Mouse (Mus musculus): ENCODE results near the gene Nit1. TPM values are rescaled to one million over a fixed set of nuclear protein-coding genes. Genes with fewer than 3 reads are reported as not detected.

Gene Nit1
- total and polyA plus RNA-seq, 2 experiments from 2014 or later: 31.4 to 39.6 TPM

DNA sequence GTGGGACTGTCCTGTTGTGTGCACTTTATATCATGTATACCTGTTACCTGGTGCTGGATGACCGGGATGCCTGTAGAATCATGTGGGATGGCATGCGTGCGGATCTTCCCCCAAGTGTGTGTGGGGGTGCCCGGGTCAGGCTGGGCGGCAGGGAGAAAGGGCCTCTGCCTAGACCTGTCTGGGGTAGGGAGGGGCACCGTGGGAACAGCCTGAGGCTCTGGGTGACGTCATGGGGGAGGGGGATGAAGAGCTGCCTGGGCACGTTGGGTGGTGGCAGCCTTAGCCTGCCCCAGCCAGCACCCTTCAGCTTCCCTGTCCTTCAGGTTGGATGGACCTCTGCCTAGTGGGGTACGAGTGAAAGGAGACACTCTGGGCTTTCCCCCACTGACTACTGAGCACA is 38.9 kb upstream of the Nit1 start:
- H3K36me3 ChIP-seq (replicated peaks; ENCODE audit: control insufficient read depth, insufficient read depth, low read length): no peaks in the 10 kb centered on the region
- H3K4me3 ChIP-seq (ENCODE audit: low read depth, low read length): no peak overlapping the region
- H3K27me3 ChIP-seq (ENCODE audit: control insufficient read depth, insufficient read depth, low read length): 0 out of 2 replicates have a peak, but pooled peaks cover 6% of the 10 kb centered on the region
- TF ChIP-seq CTCF (IDR thresholded peaks at IDR 0.05; ENCODE audit: low read depth) (no peak), EP300 (IDR thresholded peaks at IDR 0.05; ENCODE audit: low read depth) (no peak)
- no peak overlapping the region for H3K9ac ChIP-seq (replicated peaks; ENCODE audit: low read depth, low read length)
- ATAC-seq (ENCODE audit: insufficient read depth, low read depth) (no peak), DNase-seq (ENCODE audit: low spot score) (no peak)
- 56% methylated on average over 9 of the region's 9 CpGs for WGBS
- peaks cover 3% of the 10 kb centered on the region; the same call in 1 of the 2 replicates for H3K4me1 ChIP-seq (ENCODE audit: control insufficient read depth, insufficient read depth)
- no peak overlapping the region for H3K4me2 ChIP-seq (ENCODE audit: low read depth, low read length)
- no peaks in the 10 kb centered on the region for H3K9me3 ChIP-seq (replicated peaks; ENCODE audit: control insufficient read depth, low read length)
- H3K27ac ChIP-seq (ENCODE audit: low read depth): no peak overlapping the region

DNA sequence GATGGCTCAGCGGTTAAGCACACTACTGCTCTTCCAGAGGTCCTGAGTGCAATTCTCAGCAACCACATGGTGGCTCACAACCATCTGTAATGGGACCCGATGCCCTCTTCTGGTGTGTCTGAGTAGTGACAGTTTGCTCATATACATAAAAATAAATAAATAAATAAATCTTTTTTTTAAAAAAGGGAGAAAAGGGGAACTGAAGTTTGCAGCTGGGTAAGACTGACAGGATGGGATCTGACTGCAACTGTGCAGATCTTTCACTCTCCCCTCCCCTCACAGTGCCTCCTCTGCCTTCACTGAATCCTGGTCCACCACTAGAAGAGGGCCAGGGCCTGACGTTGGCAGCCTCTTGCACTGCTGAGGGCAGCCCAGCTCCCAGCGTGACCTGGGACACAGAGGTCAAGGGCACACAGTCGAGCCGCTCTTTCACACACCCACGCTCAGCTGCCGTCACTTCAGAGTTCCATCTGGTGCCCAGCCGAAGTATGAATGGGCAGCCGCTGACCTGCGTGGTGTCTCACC is 36.7 kb upstream of the Nit1 start:
- Histone ChIP-seq H3K9ac (replicated peaks; ENCODE audit: low read depth, low read length) (no peak overlapping the region), H3K4me2 (ENCODE audit: low read depth, low read length) (no peak overlapping the region), H3K9me3 (replicated peaks; ENCODE audit: control insufficient read depth, low read length) (no peaks in the 10 kb centered on the region), H3K4me1 (ENCODE audit: control insufficient read depth, insufficient read depth) (peaks cover 3% of the 10 kb centered on the region; the same call in 1 of the 2 replicates), H3K4me3 (ENCODE audit: low read depth, low read length) (no peak overlapping the region), H3K27me3 (ENCODE audit: control insufficient read depth, insufficient read depth, low read length) (0 out of 2 replicates have a peak, but pooled peaks cover 6% of the 10 kb centered on the region), H3K27ac (ENCODE audit: low read depth) (no peak overlapping the region), H3K36me3 (replicated peaks; ENCODE audit: control insufficient read depth, insufficient read depth, low read length) (no peaks in the 10 kb centered on the region)
- no peak for DNase-seq (ENCODE audit: low spot score)
- no peak for ATAC-seq (ENCODE audit: insufficient read depth, low read depth)
- 75% methylated on average over 11 of the region's 11 CpGs for WGBS
- TF ChIP-seq EP300 (IDR thresholded peaks at IDR 0.05; ENCODE audit: low read depth): no peak
- TF ChIP-seq CTCF (IDR thresholded peaks at IDR 0.05; ENCODE audit: low read depth): no peak

DNA sequence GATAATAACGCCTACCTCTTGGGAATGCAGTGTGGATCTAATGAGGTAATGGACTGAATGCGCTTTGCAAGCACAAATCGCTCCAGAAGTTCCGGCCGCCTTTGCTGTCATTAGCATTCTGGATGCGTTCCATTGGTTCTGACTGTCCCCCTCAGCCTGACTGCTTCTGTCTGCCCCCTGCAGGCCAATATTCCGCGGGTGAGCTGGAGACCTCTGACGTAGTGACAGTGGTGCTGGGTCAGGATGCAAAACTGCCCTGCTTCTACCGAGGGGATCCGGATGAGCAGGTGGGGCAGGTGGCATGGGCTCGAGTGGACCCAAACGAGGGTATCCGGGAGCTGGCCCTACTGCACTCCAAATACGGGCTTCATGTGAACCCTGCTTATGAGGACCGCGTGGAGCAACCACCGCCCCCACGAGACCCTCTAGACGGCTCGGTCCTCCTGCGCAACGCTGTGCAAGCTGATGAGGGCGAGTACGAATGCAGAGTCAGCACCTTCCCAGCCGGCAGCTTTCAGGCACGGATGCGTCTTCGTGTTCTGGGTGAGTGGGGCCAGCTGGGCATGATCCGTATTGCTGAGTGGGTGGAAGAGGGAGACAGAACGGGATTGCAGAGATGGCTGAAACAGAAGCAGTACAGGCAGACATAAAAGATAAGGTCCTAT is 34.6 kb upstream of the Nit1 start:
- H3K9ac ChIP-seq (replicated peaks; ENCODE audit: low read depth, low read length): no peak overlapping the region
- H3K27me3 ChIP-seq (ENCODE audit: control insufficient read depth, insufficient read depth, low read length): 0 out of 2 replicates have a peak, but pooled peaks cover 6% of the 10 kb centered on the region
- no peaks in the 10 kb centered on the region for H3K9me3 ChIP-seq (replicated peaks; ENCODE audit: control insufficient read depth, low read length)
- TF ChIP-seq EP300 (IDR thresholded peaks at IDR 0.05; ENCODE audit: low read depth): no peak
- peak; percentile 76 for TF ChIP-seq CTCF (IDR thresholded peaks at IDR 0.05; ENCODE audit: low read depth)
- peaks cover 3% of the 10 kb centered on the region; the same call in 1 of the 2 replicates for H3K4me1 ChIP-seq (ENCODE audit: control insufficient read depth, insufficient read depth)
- 6% methylated on average over 31 of the region's 31 CpGs for WGBS
- H3K4me2 ChIP-seq (ENCODE audit: low read depth, low read length): peak overlapping the region; percentile 44
- peak overlapping the region; percentile 15 for H3K4me3 ChIP-seq (ENCODE audit: low read depth, low read length)
- ATAC-seq (ENCODE audit: insufficient read depth, low read depth): peak; percentile 73
- H3K27ac ChIP-seq (ENCODE audit: low read depth): no peak overlapping the region
- peak; percentile 69 for DNase-seq (ENCODE audit: low spot score)
- no peaks in the 10 kb centered on the region for H3K36me3 ChIP-seq (replicated peaks; ENCODE audit: control insufficient read depth, insufficient read depth, low read length)

GRCm38 (mm10) chr1:171378298-171378697 is 32.9 kb upstream of the Nit1 start:
- Histone ChIP-seq H3K9ac (replicated peaks; ENCODE audit: low read depth, low read length) (no peak overlapping the region), H3K4me2 (ENCODE audit: low read depth, low read length) (no peak overlapping the region), H3K4me1 (ENCODE audit: control insufficient read depth, insufficient read depth) (peaks cover 3% of the 10 kb centered on the region; the same call in 1 of the 2 replicates), H3K9me3 (replicated peaks; ENCODE audit: control insufficient read depth, low read length) (no peaks in the 10 kb centered on the region), H3K36me3 (replicated peaks; ENCODE audit: control insufficient read depth, insufficient read depth, low read length) (no peaks in the 10 kb centered on the region), H3K4me3 (ENCODE audit: low read depth, low read length) (no peak overlapping the region), H3K27ac (ENCODE audit: low read depth) (no peak overlapping the region), H3K27me3 (ENCODE audit: control insufficient read depth, insufficient read depth, low read length) (0 out of 2 replicates have a peak, but pooled peaks cover 6% of the 10 kb centered on the region)
- DNase-seq (ENCODE audit: low spot score) (no peak), ATAC-seq (ENCODE audit: insufficient read depth, low read depth) (no peak)
- 68% methylated on average over 6 of the region's 6 CpGs for WGBS
- no peak for TF ChIP-seq EP300 (IDR thresholded peaks at IDR 0.05; ENCODE audit: low read depth)
- no peak for TF ChIP-seq CTCF (IDR thresholded peaks at IDR 0.05; ENCODE audit: low read depth)

DNA sequence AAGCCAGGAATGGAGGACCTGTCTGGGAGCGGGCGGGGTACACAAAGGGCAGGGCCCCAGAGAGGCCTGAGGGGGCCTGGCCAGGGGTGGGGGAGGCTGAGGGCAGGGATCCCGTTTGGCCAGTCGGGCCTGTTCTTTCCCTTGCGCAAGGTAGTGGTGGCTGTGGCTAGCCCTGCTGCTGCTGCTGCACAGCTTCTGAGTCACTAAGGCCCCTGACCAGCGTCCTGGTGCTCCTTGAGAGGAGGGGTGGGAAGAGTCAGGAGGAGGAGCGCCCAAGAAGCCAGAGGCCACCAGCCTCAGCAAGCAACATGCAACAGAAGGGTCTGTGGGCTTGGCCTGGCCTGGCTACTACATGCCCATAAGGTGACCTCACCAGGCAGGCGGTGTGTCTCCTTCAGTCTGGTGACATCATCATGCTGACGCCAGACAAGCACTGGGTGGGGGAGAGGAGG is 30.2 kb upstream of the Nit1 start:
- Histone ChIP-seq H3K36me3 (replicated peaks; ENCODE audit: control insufficient read depth, insufficient read depth, low read length) (no peaks in the 10 kb centered on the region), H3K4me3 (ENCODE audit: low read depth, low read length) (no peak overlapping the region), H3K9ac (replicated peaks; ENCODE audit: low read depth, low read length) (no peak overlapping the region), H3K4me1 (ENCODE audit: control insufficient read depth, insufficient read depth) (peaks cover 3% of the 10 kb centered on the region; the same call in 1 of the 2 replicates), H3K4me2 (ENCODE audit: low read depth, low read length) (no peak overlapping the region), H3K27me3 (ENCODE audit: control insufficient read depth, insufficient read depth, low read length) (0 out of 2 replicates have a peak, but pooled peaks cover 17% of the 10 kb centered on the region), H3K27ac (ENCODE audit: low read depth) (no peak overlapping the region), H3K9me3 (replicated peaks; ENCODE audit: control insufficient read depth, low read length) (no peaks in the 10 kb centered on the region)
- DNase-seq (ENCODE audit: low spot score) (no peak), ATAC-seq (ENCODE audit: insufficient read depth, low read depth) (no peak)
- TF ChIP-seq CTCF (IDR thresholded peaks at IDR 0.05; ENCODE audit: low read depth) (no peak), EP300 (IDR thresholded peaks at IDR 0.05; ENCODE audit: low read depth) (no peak)
- WGBS: 42% methylated on average over 9 of the region's 9 CpGs

All from heart, postnatal 0 days (tissue).